Mouse (Mus musculus) stomach, postnatal 0 days (tissue): ENCODE measurements around the gene Tmem175.

Experiments
- CTCF ChIP-seq: IDR thresholded peaks from 2 replicates; pipeline ENCODE4 v1.5.1; 2016; ENCODE audit warnings: antibody characterized with exemption, low read depth, mild to moderate bottlenecking, moderate library complexity
- EP300 ChIP-seq: optimal IDR thresholded peaks from 2 replicates; pipeline ENCODE3; 2016; ENCODE audit warnings: antibody characterized with exemption

GRCm38 (mm10) chr5:108657406-108657805 is 27.8 kb downstream of the Tmem175 start:
- TF ChIP-seq EP300 = no peak
- no peak for TF ChIP-seq CTCF
